In genomic region chr9:7387947-7388346, GRCm38 (mm10) we compare ENCODE assay signal across 39 mouse cellular contexts. TPM values are rescaled to one million over a fixed set of nuclear protein-coding genes. Genes with fewer than 3 reads are reported as not detected.
"Had no signal": no experiment of that assay in that cellular context is flagged by ENCODE, and none has a peak within 500 bp of the region (broad histone marks: within the 10 kb centered on the region; RNA-seq: fewer than 3 reads in every experiment).

Gene Mmp1b, minus strand, starts transcription at chr9:7388047.

- ATAC-seq: liver, embryonic 12.5 days; liver, postnatal 0 days; lung, postnatal 0 days; midbrain, embryonic 13.5 days; midbrain, embryonic 15.5 days; midbrain, embryonic 16.5 days had no signal

- H3K27ac ChIP-seq: limb, embryonic 10.5 days; limb, embryonic 12.5 days; limb, embryonic 13.5 days; limb, embryonic 15.5 days; liver, embryonic 12.5 days; liver, embryonic 13.5 days; liver, embryonic 14.5 days; liver, embryonic 15.5 days; lung, embryonic 15.5 days; macrophage; midbrain, embryonic 10.5 days; midbrain, embryonic 12.5 days; midbrain, embryonic 13.5 days; midbrain, embryonic 15.5 days; neural tube, embryonic 12.5 days had no signal

- H3K4me3 ChIP-seq: limb, embryonic 10.5 days; limb, embryonic 12.5 days; limb, embryonic 13.5 days; limb, embryonic 15.5 days; liver, embryonic 12.5 days; liver, embryonic 13.5 days; liver, embryonic 15.5 days; lung, embryonic 15.5 days; megakaryocyte, embryonic 14.5 days; midbrain, embryonic 10.5 days; midbrain, embryonic 12.5 days; midbrain, embryonic 13.5 days; midbrain, embryonic 15.5 days; myocyte; neural tube, embryonic 12.5 days had no signal

- H3K27me3 ChIP-seq: limb, embryonic 12.5 days; limb, embryonic 13.5 days; limb, embryonic 15.5 days; liver, embryonic 12.5 days; liver, embryonic 13.5 days; liver, embryonic 15.5 days; lung, embryonic 15.5 days; megakaryocyte, embryonic 14.5 days; midbrain, embryonic 12.5 days; midbrain, embryonic 13.5 days; midbrain, embryonic 15.5 days; neural tube, embryonic 12.5 days had no signal

- DNase-seq: left cerebral cortex, postnatal 4 days; liver; liver, embryonic 13.5 days; liver, postnatal 0 days; lung, adult 18-20 months; lung, adult 2 months; lung, embryonic 14.5 days; lung, postnatal 10 days; lung, postnatal 14 days; lung, postnatal 36 days; lung, postnatal 4 days; midbrain, embryonic 14.5 days had no signal

- H3K4me1 ChIP-seq: limb, embryonic 10.5 days; limb, embryonic 12.5 days; limb, embryonic 13.5 days; limb, embryonic 15.5 days; liver, embryonic 12.5 days; liver, embryonic 13.5 days; liver, embryonic 15.5 days; lung, embryonic 15.5 days; megakaryocyte, embryonic 14.5 days; midbrain, embryonic 10.5 days; midbrain, embryonic 12.5 days; midbrain, embryonic 13.5 days; midbrain, embryonic 15.5 days; neural tube, embryonic 12.5 days had no signal

RNA-seq across cellular contexts. Expression of gene Mmp1b, which starts in this region (rescaled TPM):
- polyA plus RNA-seq: limb, embryonic 10.5 days; limb, embryonic 11.5 days; limb, embryonic 12.5 days; limb, embryonic 13.5 days; limb, embryonic 14.5 days; limb, embryonic 15.5 days; liver, adult 2 months; liver, embryonic 11.5 days; liver, embryonic 12.5 days; liver, embryonic 13.5 days; liver, embryonic 14.5 days; liver, embryonic 15.5 days; liver, embryonic 16.5 days; liver, postnatal 0 days; lung, adult 2 months; lung, embryonic 14.5 days; lung, embryonic 15.5 days; lung, embryonic 16.5 days; lung, postnatal 0 days; macrophage; midbrain, embryonic 10.5 days; midbrain, embryonic 11.5 days; midbrain, embryonic 12.5 days; midbrain, embryonic 13.5 days; midbrain, embryonic 14.5 days; midbrain, embryonic 15.5 days; midbrain, embryonic 16.5 days; midbrain, postnatal 0 days; myocyte; neural tube, embryonic 11.5 days; neural tube, embryonic 12.5 days had no signal
